Mouse (Mus musculus): Measurements from ENCODE around the gene Tap2. TPM values are rescaled to one million over a fixed set of nuclear protein-coding genes. Genes with fewer than 3 reads are reported as not detected.

Gene Tap2
- polyA plus RNA-seq, 1 experiment from 2014 or later, result 5.3 TPM

DNA sequence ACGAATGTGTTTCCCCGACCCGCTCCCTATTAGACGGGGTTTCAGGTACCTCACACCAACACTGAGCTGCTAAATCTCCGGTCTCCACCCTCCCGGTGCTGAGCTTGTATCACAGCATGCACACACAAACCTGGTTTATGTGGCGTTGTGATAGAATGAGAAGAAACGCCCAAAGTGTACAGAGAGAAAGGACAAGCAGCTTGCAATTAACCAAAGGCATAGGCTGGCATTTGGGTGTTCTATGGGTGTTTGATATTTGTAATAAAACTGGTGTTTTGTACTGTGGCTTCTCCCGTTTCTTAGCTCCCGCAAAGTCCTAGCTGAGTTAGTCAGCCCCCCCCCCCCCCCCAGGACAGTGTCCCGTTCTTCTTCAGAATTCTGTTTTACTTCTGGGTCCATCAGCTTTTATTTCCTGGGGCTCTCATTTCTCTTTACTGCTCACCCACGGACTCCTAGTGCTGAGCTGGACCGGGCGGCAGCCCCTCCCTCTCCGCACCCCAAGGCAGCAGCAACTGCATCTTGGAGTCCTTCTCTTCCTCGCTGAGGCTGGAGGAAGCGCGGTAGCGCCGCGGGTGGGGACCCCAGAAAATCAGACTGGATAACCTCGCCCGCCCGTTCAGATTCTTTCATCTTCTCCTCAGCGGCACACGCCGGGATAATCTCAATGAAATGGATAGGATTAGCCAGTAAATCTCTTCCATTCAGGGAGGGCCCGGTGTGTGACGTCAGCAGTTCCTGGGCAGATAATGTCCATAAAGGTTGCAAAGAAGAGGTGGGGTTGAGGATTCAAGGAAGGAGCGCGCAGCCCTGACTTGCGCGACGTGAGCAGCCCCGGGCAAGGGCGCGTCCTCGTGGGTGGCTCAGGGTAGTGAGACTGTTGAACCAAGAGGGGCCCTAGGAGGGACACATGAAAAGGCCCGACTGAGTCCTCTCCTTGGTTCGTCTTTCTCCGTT is 6.1 kb upstream of the Tap2 start, which contains the start of gene Psmb8:
Psmb8 (plus strand) TSS at position 781 of the 954 bp plus-strand sequence.
- peak within 1 kb of the TSS; percentile 86 for H3K4me2 ChIP-seq
- peak; percentile 75 for ATAC-seq (replicated peaks; ENCODE audit: insufficient number of reproducible peaks, insufficient read depth, low FRiP score, low read depth)
- WGBS, result 5% methylated on average over 41 of the region's 41 CpGs
- H3K9me3 ChIP-seq (replicated peaks), result no peaks in the 10 kb centered on the region
- peaks cover 87% of the 10 kb centered on the region for H3K27me3 ChIP-seq
- H3K9ac ChIP-seq, result peak within 1 kb of the TSS; percentile 57
- H3K4me1 ChIP-seq (replicated peaks), result peaks cover 14% of the 10 kb centered on the region
- H3K27ac ChIP-seq, result no peak within 1 kb of the TSS
- peak within 1 kb of the TSS; percentile 53 for H3K4me3 ChIP-seq
- no peaks in the 10 kb centered on the region for H3K36me3 ChIP-seq

DNA sequence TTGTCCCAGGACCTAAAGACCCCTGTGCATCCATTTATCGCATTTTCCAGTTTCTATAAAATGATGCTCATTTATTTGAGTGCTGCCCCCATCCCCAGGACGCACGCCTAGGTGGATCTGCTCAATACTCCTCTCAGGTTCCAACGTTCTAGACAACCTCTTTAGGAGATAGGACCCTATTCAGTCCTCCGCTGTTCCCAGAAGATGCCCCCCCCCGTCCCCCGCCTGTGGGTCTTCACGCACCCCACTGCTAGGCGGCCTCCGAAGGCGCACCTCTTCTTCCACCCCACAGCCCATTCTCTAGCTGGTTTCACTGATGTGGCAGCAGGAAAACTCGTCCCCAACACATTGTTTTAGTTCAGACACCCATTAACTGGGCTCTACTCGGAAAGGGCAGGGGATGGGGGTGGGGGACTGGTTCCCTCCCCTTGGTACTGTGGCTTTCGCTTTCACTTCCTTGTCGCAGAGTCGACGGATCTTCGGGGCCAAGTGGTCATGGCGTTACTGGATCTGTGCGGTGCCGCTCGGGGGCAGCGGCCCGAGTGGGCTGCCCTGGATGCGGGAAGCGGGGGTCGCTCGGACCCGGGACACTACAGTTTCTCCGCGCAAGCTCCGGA is 5.3 kb upstream of the Tap2 start:
- Histone ChIP-seq H3K27me3 (peaks cover 81% of the 10 kb centered on the region), H3K4me1 (replicated peaks) (peaks cover 14% of the 10 kb centered on the region), H3K4me2 (peak overlapping the region; percentile 86), H3K9ac (peak overlapping the region; percentile 57), H3K36me3 (no peaks in the 10 kb centered on the region), H3K4me3 (peak overlapping the region; percentile 53), H3K27ac (no peak overlapping the region), H3K9me3 (replicated peaks) (no peaks in the 10 kb centered on the region)
- 0 out of 2 replicates have a peak, but pooled peaks have one; percentile 20 for ATAC-seq (replicated peaks; ENCODE audit: insufficient number of reproducible peaks, insufficient read depth, low FRiP score, low read depth)
- WGBS, result 2% methylated on average over 31 of the region's 32 CpGs

DNA sequence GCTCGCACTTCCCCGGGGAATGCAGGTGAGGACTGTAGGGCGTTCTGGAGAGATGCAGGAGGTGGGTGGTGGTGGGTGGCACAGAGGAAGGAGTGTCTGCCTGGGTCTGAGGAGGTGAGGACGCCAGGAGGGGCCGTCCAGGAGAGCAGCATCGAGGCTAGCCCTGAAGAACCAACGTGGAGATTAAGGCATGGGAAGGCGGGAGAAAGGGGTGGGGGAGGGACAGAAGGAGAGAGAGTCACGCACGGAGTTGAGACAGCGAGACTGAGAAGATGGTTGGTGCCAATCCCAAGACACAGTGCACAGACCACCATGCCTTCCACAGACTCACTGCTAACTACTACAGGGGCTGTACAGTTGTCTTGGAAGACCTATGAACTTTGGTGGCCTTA is 4.8 kb upstream of the Tap2 start:
- no peak for ATAC-seq (replicated peaks; ENCODE audit: insufficient number of reproducible peaks, insufficient read depth, low FRiP score, low read depth)
- H3K4me2 ChIP-seq, result peak overlapping the region; percentile 86
- H3K27ac ChIP-seq, result no peak overlapping the region
- H3K27me3 ChIP-seq, result peaks cover 82% of the 10 kb centered on the region
- H3K9me3 ChIP-seq (replicated peaks), result no peaks in the 10 kb centered on the region
- H3K4me1 ChIP-seq (replicated peaks), result peaks cover 14% of the 10 kb centered on the region
- no peaks in the 10 kb centered on the region for H3K36me3 ChIP-seq
- peak overlapping the region; percentile 53 for H3K4me3 ChIP-seq
- WGBS, result 3% methylated on average over 11 of the region's 11 CpGs
- peak overlapping the region; percentile 57 for H3K9ac ChIP-seq

DNA sequence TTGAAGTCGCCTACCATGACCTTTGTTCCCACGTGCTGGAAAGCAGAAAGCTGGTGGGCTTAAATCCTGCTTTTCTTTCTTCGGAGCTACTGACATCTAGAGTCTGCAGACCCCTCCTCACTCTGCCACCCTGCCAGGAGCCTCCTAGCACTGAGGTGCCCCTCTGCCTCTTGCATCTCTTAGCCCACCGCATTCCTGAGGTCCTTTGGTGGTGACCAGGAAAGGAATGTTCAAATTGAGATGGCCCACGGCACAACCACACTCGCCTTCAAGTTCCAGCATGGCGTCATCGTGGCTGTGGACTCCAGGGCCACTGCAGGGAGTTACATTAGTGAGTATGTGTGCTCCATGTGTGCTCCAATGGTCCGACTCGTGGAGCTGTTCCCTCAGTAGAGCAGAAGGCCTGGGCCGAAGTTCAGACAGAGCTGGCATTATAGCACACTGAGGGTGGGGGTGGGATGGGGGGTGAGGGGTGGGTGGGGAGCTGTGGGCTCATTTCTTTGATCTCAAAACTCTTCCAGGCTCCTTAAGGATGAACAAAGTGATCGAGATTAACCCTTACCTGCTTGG is 4.2 kb upstream of the Tap2 start:
- H3K36me3 ChIP-seq, result no peaks in the 10 kb centered on the region
- H3K4me3 ChIP-seq, result peak overlapping the region; percentile 53
- H3K4me2 ChIP-seq, result peak overlapping the region; percentile 86; the same call in 1 of the 2 replicates
- ATAC-seq (replicated peaks; ENCODE audit: insufficient number of reproducible peaks, insufficient read depth, low FRiP score, low read depth), result no peak
- no peak overlapping the region for H3K9ac ChIP-seq
- H3K27me3 ChIP-seq, result peaks cover 79% of the 10 kb centered on the region
- H3K27ac ChIP-seq, result no peak overlapping the region
- 67% methylated on average over 12 of the region's 12 CpGs for WGBS
- H3K9me3 ChIP-seq (replicated peaks), result no peaks in the 10 kb centered on the region
- peaks cover 14% of the 10 kb centered on the region for H3K4me1 ChIP-seq (replicated peaks)

DNA sequence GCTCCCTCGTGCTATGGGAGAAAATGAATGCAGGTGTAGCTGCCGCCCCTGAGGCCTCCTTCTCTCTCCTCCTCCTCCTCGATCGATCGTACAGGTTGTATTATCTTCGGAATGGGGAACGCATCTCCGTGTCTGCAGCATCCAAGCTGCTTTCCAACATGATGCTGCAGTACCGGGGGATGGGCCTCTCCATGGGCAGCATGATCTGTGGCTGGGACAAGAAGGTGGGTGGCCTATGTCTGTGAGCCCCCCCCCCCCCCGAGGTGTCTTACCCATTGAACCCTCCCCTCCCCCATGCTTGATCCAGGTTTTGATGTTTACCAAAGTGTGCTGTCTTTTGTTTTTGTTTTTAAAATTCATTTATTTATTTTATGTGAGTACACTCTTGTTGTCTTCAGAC is 3.3 kb upstream of the Tap2 start:
- Histone ChIP-seq H3K27ac (no peak overlapping the region), H3K4me1 (replicated peaks) (peaks cover 17% of the 10 kb centered on the region), H3K9ac (no peak overlapping the region), H3K4me3 (no peak overlapping the region), H3K4me2 (no peak overlapping the region), H3K9me3 (replicated peaks) (no peaks in the 10 kb centered on the region), H3K27me3 (peaks cover 70% of the 10 kb centered on the region), H3K36me3 (no peaks in the 10 kb centered on the region)
- no peak for ATAC-seq (replicated peaks; ENCODE audit: insufficient number of reproducible peaks, insufficient read depth, low FRiP score, low read depth)
- 82% methylated on average over 10 of the region's 10 CpGs for WGBS

DNA sequence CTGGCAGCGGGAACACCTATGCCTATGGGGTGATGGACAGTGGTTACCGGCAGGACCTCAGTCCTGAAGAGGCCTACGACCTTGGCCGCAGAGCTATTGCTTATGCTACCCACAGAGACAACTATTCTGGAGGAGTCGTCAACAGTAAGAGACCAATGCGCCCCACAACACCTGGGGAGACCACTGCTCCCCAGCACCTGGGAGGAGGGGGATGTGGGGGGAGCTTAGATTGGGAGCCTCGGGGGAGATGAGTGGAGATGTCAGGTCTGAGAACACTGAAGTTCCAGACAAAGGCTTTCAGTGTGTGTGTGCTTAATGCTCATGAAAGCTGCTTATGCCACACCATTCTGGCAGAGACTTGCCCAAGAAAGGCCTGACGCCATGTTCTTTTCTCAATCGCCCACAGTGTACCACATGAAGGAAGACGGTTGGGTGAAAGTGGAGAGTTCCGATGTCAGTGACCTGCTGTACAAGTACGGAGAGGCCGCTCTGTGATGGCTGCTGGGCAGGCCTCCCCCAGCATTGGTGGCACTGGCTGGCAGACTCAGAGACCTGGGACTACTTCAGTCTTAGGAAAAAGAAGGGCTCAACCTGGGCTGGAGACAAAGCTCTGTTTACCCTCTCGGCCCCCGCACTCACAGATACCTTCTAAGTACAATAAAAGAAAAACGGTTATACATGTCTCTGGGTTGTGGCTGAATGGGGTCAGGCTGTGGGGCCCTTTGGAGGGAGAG is 2.4 kb upstream of the Tap2 start:
- H3K4me1 ChIP-seq (replicated peaks), result peaks cover 25% of the 10 kb centered on the region
- H3K27ac ChIP-seq, result no peak overlapping the region
- H3K4me2 ChIP-seq, result no peak overlapping the region
- WGBS, result 83% methylated on average over 16 of the region's 16 CpGs
- H3K9ac ChIP-seq, result no peak overlapping the region
- H3K4me3 ChIP-seq, result no peak overlapping the region
- no peaks in the 10 kb centered on the region for H3K9me3 ChIP-seq (replicated peaks)
- ATAC-seq (replicated peaks; ENCODE audit: insufficient number of reproducible peaks, insufficient read depth, low FRiP score, low read depth), result no peak
- H3K36me3 ChIP-seq, result no peaks in the 10 kb centered on the region
- H3K27me3 ChIP-seq, result peaks cover 69% of the 10 kb centered on the region

DNA sequence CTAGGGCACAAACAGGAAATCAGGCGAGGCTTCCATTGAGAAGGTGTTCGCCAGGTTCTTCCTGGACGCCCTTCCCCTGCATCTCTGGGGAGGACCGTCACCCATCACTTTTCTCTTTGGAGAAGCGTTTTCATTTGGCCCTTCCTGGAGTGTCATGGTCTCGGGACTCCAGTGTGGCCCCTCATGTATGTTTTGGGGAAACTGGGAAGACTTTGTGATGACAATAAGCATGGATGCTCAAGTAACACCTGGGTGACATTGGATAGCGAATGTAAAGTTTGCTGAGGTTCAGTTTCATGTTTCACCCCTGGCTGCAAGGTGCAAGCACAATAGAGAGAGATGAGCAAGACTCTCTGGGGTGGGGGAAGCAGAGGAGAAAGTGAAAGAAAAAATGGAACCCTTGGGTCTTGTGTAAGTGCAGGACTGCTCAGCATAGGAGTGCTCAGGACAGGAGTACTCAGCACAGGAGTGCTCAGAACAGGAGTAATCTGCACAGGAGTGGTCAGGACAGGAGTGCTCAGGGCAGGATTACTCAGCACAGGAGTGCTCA is 1.7 kb upstream of the Tap2 start:
- Histone ChIP-seq H3K9ac (no peak overlapping the region), H3K36me3 (no peaks in the 10 kb centered on the region), H3K9me3 (replicated peaks) (no peaks in the 10 kb centered on the region), H3K27me3 (peaks cover 67% of the 10 kb centered on the region), H3K4me1 (replicated peaks) (peaks cover 25% of the 10 kb centered on the region), H3K4me2 (no peak overlapping the region), H3K4me3 (no peak overlapping the region), H3K27ac (no peak overlapping the region)
- 68% methylated on average over 7 of the region's 7 CpGs for WGBS
- ATAC-seq (replicated peaks; ENCODE audit: insufficient number of reproducible peaks, insufficient read depth, low FRiP score, low read depth), result no peak

DNA sequence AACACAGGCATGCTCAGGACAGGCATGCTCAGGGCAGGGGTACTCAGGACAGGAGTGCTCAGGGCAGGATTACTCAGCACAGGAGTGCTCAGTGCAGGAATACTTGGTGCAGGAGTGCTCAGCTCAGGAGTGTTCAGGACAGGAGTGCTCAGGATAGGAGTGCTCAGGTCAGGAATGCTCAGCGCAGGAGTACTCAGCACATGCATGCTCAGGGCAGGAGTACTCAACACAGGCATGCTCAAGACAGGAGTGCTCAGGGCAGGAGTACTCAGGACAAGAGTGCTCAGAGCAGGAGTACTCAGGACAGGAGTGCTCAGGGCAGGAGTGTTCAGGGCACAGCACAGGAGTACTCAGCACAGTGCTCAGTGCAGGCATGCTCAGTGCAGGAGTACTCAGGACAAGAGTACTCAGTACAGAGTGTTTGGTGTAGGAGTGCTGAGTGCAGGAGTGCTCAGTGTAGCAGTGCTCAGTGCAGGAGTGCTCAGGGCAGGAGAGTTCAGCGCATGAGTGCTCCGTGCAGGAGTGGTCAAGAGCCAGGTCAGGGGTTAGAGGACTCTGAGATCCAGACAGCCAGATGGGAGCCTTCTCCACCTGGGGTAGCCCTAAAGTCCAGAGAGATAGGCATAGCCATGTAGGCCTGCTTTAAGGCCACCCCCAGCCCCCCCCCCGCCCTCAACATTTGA is 426 bp upstream of the Tap2 start:
- ATAC-seq (replicated peaks; ENCODE audit: insufficient number of reproducible peaks, insufficient read depth, low FRiP score, low read depth), result no peak
- Histone ChIP-seq H3K36me3 (no peaks in the 10 kb centered on the region), H3K9ac (no peak overlapping the region), H3K27me3 (peaks cover 61% of the 10 kb centered on the region), H3K27ac (no peak overlapping the region), H3K4me3 (no peak overlapping the region), H3K4me1 (replicated peaks) (peaks cover 17% of the 10 kb centered on the region), H3K4me2 (no peak overlapping the region), H3K9me3 (replicated peaks) (no peaks in the 10 kb centered on the region)
- WGBS, result 81% methylated on average over 4 of the region's 4 CpGs

DNA sequence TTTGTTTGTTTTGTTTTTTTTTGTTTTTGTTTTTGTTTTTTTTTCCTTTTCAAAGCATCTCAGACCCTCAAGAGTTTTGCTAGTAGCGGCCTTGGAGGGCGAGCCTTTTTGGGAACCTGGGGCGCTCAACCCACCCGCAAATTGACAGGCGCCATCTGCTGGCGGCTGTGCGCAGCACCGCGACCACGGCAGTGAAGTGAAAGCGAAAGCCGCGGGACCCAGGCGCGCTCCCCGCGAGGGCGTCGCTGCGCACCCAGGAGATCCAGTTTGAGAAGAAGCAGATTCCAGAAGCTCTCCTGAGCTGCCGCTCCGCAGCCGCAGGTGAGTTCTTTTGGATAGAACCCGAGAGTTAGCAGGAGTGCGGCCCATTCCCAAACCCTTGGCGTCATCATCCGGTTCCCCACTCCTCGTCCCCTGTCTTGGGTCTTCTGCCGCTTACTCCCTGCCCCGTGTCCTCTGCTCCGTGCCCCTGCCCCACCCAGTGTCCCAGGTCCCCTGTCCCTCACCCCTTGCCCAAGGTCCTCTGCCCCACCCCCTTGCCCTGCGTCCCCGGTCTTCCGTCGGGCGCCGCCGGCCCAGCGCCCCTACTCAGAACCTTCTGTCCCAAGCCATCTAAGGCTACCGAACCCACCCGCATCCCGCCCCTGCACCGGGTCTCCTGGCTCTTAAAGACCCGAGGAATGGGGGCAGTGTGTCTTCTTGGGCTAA is 1.1 kb downstream of the Tap2 start:
- peak overlapping the region; percentile 93 for H3K4me3 ChIP-seq
- WGBS, result under 1% methylated on average over 44 of the region's 44 CpGs
- H3K4me2 ChIP-seq, result peak overlapping the region; percentile 98
- H3K27ac ChIP-seq, result no peak overlapping the region
- H3K9ac ChIP-seq, result peak overlapping the region; percentile 79
- peaks cover 60% of the 10 kb centered on the region for H3K27me3 ChIP-seq
- peak; percentile 59 for ATAC-seq (replicated peaks; ENCODE audit: insufficient number of reproducible peaks, insufficient read depth, low FRiP score, low read depth)
- peaks cover 11% of the 10 kb centered on the region for H3K4me1 ChIP-seq (replicated peaks)
- no peaks in the 10 kb centered on the region for H3K36me3 ChIP-seq
- no peaks in the 10 kb centered on the region for H3K9me3 ChIP-seq (replicated peaks)

Measured in heart, embryonic 15.5 days (tissue).